Mouse (Mus musculus) right cerebral cortex, postnatal 25 days (tissue): ENCODE data around the gene Pop4.
"Not testable (repeated sequence)": the region's sequence is repeated elsewhere in the genome, so short reads cannot be mapped to it uniquely, and the experiment has no call there.

Experiments used
- DNase-seq: peaks from one replicate; pipeline ENCODE4 v3.0.0; 2022

The Pop4 gene

GRCm38 (mm10) chr7:38270703-38271510, at the start of gene Pop4:
Gene Pop4 (minus strand): TSS chr7:38271423.
- DNase-seq: peak; percentile 93

- no peak for DNase-seq
These were observed 49.4 kb upstream of the Pop4 start for GRCm38 (mm10) chr7:38320641-38321040.

DNA sequence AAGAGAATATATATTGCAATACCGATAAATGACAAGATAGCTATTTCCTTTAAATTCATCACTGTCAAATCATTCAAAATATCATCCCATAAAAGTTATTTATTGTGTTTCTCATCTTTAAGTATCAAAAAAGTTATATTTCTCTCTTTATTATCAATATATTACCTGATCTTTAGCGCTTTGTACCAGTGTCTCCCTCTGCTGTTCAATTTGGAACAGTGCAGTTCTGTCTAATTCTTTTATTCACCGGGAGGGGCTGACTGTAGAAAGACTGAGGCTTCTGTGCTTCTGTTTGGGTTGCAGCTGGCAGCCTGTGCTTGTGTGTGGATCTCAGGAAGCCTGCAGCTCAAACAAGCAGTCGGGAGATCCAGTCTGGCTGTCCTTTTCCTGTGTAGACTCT, 11.0 kb upstream of the Pop4 start:
- DNase-seq: not testable (repeated sequence)

DNA sequence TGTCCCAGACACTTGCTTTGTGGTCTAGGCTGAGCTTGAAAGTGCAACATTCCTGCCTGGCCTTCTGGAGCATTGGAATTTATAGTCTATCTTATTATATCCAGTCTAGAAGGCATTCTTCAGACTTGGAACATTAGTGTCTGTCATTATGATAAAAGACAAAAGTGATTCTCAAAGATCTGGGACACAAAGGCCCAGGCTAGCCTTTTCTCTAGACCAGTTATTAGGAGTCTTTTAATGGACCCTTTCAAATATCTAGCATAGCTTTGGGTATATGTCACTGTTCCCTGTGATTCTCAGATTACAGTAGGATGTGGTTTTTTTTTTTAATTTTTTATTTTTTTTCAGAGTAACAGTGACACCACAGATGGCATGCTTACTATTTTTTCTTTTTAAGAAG, 1.3 kb upstream of the Pop4 start:
- DNase-seq: no peak

- no peak for DNase-seq
These were observed 636 bp upstream of the Pop4 start for GRCm38 (mm10) chr7:38271859-38272258.

- no peak for DNase-seq
These were observed 238 bp upstream of the Pop4 start for GRCm38 (mm10) chr7:38271511-38271811.

- DNase-seq: no peak
These were observed 4.1 kb downstream of the Pop4 start for GRCm38 (mm10) chr7:38267006-38267680.

DNA sequence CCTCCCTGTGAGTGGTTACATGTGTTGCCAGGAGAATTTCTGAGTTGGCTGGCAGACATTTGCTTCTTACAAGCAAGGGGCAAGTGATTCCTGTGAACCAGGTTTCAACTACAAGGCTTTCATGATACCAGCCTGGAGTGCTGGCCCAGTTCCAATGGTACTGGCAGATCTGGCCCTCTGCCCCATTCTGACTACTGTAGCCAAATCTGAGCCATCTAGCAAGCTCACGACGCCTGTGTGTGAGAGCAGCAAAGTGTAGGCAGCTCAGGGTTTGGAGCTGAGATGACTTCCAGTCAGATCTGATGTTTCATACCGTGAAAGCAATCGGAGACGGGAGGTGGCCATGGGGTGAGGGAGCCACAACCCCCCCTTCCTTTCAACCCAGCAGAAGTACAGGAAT, 8.8 kb downstream of the Pop4 start:
- DNase-seq: no peak

DNA sequence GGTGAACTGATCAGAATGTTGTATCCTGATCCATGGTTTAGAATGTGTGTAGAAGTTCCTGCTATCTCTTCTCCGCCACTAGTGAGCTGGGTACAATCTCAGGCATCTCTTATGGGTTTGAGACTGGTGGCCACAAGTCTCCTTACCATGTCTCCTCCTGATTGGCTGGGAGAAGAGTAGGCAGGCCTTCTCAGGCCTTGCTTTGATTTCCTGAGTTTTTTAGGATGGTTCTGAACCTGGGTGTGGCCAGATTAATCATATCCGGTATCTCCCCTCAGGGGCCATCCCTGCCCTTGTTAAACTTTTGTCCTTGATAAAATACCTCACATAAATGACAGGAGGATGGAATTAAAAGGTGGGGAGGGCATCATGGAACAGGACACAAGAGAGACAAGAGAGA, 11.6 kb downstream of the Pop4 start:
- DNase-seq: no peak

DNA sequence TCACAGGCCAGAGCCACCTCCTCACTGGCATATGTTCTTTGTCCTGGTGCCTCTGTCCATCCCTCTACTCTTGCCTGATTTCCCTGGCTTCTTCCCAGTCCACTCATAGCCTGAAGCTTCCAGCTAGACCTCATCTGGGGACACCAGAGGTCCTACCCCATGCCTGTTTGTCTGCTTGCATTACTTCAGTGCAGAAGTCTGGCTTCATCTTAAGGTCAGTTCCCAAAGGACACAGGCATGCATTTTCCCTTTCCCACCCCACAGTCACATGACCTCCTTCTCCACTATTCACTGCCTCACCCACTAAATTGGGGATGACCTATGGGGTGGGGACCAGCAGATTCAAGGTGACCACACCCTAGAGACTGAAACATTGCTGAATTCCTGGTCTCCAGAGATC, 17.8 kb downstream of the Pop4 start:
- DNase-seq: no peak

DNA sequence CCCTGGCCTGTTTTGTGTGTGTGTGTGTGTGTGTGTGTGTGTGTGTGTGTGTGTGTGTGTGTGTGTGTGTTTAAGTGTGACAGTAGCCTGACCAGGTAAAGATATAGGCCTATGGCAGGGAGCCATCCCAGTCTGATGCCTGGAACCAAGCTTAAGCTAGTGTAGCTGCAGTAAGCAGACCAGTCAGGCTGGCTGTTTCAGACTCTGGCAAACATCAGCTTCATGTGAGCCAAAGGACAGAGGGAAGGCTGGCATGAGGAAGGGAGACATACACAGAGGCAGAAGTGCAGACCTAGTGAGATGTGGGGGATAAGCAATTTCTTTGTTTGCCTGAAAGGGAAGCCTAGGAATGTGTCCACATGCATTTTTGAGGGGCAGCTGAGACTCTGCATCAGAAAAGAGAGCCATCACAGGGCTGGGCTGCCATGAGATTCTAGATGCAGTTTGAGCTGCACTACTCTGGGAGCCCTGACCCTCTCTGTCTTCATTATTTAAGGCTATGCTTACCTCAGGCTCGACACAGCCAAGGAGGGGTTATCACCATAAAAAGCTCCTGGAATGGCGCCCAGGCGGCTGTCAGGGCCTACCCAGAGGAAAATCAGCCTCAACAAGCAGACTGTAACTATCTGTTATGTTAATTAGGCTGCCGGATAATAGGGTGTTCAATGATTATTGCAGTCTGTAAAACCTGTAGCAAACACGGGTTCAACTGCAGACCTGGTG, 19.6 kb downstream of the Pop4 start:
- DNase-seq: no peak

- no peak for DNase-seq
These were observed 28.8 kb downstream of the Pop4 start for GRCm38 (mm10) chr7:38242417-38242816.

DNA sequence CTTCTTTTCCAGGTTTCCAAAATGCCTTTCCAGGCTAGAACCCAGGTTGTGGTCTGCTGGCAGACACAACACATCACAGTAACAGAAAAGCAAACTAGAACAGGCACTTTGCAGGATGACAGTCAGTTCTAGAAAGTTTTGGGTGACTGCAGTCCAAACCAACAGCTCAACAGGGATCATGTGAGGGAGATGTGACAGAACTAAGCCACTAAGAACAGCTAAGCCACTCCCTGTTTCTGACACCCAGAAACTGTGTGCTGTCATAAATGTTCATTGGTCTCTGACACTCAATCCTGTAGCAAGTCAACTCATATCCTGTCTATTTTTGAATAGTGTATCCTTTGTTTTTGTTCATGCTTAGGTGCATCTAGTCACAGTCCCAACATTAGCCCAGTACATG, 34.1 kb downstream of the Pop4 start:
- DNase-seq: no peak

GRCm38 (mm10) chr7:38236400-38237105, 34.7 kb downstream of the Pop4 start:
- no peak for DNase-seq

DNA sequence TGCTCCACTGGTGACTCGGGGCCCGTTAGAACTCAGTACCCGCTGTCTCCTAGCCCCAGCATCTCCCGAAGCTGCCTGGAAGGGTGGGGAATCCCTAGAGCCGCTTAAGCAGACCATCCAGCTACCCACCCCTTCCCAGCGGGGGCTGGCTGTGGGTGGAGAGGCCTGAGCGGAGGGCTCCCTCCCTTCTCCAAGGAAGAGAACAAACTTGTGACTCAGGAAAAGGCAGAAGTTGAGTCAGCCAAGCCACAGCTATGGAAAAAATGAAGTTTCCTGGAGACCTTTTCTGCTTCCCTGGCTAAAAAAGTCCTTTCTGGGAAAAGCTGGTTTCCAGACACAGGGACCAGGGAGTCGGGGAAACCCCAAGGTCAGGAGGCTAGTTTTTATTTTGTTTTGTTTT, 40.9 kb downstream of the Pop4 start:
- no peak for DNase-seq

DNA sequence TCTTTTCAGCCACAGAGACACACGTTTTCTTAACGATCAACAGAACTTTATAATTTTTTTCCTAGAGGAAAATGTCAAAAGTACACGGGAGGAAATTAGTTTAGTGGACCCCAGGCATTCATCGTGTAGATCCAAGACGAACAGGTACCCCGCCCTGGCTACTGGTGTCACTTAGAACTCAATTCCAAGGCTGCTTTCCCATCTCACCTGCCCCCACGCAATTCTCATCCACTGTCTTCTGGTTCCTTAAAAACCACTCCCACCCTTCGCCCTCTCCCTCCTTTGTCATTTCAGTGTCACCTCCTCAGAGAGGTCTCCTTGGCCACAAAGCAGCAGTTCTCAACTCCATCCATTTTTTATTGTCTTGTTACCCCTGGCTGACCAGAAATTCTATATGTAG, 42.9 kb downstream of the Pop4 start:
- DNase-seq: no peak

DNA sequence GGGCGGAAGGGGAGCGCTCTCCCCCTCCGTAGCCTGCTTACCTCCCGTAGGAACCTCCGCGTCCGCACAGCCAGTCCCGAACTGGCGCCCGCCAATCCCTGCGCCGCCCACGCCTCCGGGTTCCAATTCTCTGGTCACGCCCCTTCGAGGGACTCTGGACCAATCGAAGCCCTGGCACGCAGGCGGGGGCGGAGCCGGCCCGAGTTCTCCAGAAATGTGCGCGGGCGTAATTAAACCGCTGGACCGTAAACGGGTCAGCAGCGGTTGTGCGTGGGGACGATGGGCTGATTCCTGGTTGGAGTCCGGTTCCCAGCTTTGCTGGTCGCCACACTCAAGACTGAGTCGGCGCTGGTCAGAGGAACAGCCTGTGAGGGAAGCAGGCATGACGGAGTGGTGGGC, 43.3 kb downstream of the Pop4 start, which contains the start of gene Plekhf1:
TSS of gene Plekhf1 (minus strand) at position 117 of the 399 bp plus-strand sequence.
- DNase-seq: peak; percentile 76

GRCm38 (mm10) chr7:38227181-38227899, 43.9 kb downstream of the Pop4 start:
- peak; percentile 21 for DNase-seq

DNA sequence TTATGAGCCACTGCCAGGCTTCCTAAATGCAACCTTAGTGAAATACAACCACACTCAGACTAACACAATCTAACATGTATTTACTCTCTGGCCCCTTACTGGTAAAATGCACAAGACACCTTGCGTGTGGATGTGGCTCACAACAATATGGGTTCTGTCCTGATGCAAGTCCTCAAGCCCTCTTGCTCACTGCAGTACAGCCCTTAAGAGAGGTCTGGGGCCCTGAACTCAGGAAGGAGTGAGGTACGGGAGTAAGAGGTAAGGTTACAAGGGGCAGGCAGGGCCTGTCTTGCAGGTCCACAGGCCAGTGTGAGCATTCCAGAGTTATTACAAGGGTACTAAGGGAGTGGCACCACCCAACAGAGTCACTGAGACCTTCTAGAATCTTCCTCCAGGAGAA, 45.0 kb downstream of the Pop4 start:
- DNase-seq: no peak

DNA sequence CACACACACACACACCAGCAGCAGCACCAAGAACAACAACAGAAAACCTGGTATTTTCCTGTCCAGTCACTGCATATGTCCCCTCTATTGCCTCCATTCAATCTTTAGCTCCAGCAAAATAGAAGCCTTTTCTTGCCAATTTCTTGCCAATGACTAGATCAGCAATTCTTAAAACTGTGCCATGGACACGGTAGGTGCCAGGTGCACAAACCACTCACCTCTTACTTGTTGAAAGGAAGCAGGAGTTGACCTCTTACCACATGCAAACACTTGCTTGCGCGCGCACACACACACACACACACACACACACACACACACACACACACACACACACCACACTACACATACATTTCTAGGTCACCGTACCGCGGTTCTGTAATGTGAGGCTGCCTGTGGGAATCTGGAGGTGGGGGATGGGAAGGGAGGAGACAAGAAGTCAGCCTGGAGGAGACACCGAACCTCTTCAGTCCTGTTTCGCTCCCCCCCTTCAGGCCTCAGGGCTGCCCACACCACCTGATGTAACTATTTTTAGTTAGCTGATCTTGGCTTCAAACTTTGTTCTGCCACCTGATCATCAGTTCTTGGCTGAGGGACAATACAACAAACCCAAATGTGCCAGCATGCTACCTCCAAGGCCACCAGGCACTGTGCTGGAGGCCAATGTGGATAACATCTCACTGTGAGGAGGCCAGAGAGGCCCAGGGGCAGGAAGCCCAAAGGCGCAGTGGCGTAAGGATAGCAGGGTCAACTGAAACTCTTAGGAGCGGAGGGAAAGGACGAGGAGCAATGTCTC, 46.5 kb downstream of the Pop4 start:
- no peak for DNase-seq

DNA sequence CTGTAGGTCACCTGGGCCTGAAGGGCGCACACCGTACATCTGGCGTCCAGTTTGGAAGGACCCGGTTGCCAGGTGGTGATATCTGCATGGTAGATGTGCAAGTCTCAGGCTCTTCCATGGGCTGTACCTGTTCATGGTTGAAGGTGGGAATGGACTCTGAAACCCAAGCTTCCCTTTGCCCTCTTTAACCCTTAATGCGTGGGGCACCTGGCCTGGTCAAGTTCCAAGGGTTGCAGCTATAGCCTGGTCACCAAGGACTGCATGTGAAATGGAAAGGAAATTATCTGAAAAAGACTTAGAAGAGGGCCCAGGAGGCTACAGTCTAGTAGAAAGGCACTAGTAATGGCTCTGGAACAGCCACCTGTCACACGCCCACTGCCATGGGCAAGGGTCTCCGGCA, 50.4 kb downstream of the Pop4 start:
- no peak for DNase-seq

DNA sequence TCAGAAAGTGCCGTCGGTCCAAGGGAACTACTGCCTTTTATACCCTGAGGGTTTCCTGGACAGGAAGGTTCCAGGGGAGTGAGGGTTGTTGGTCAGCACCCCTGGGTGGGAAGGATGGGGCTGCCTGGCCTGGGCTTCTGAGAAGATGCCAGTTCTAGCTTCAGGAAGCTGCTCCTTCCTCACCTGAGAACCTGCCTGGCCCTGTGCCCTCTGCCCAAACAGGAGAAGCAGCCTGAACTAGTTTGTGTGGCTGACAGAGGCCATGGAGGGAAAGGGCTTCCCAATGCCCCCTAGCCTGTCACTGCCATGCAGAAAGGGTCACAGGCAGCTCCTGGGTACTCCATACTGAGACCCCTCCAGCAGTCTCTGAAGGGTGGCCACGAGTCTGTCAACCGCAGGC, 51.7 kb downstream of the Pop4 start:
- no peak for DNase-seq
